Comparison of ENCODE assay signal across 8 mouse cellular contexts in genomic region chr17:71001067-71001466, GRCm38 (mm10). TPM values are rescaled to one million over a fixed set of nuclear protein-coding genes. Genes with fewer than 3 reads are reported as not detected.
A peak's percentile ranks its signal among the peaks of the same experiment; 100 is the strongest.
DNase-seq lines count a peak whose midpoint lies in the region; ATAC-seq and TF ChIP-seq lines count a peak whose summit lies in the region.

No protein-coding gene starts in this region.

- peaks cover 7% of the 10 kb centered on the region; the same call in 1 of the 2 replicates for H3K36me3 ChIP-seq in embryonic facial prominence, embryonic 12.5 days
- peaks cover 14% of the 10 kb centered on the region for H3K36me3 ChIP-seq in intestine, embryonic 14.5 days (ENCODE audit: control insufficient read depth, insufficient read depth, low read length)
- H3K36me3 ChIP-seq in neural tube, embryonic 12.5 days: peaks cover 4% of the 10 kb centered on the region; the same call in 1 of the 2 replicates

- peak overlapping the region; percentile 59 for H3K4me2 ChIP-seq in embryonic facial prominence, embryonic 12.5 days (replicated peaks)
- H3K4me2 ChIP-seq in intestine, embryonic 14.5 days (ENCODE audit: low read length): peak overlapping the region; percentile 84
- H3K4me2 ChIP-seq in neural tube, embryonic 12.5 days (replicated peaks): peak overlapping the region; percentile 68

- no peak for ATAC-seq in embryonic facial prominence, embryonic 12.5 days (ENCODE audit: insufficient number of reproducible peaks, insufficient read depth, low FRiP score, low TSS enrichment)
- no peak for ATAC-seq in intestine, embryonic 14.5 days (replicated peaks; ENCODE audit: low FRiP score, low TSS enrichment, low read depth)
- no peak for ATAC-seq in neural tube, embryonic 12.5 days (ENCODE audit: low FRiP score, low read depth)

- DNase-seq in lung, adult 2 months: no peak
- no peak for DNase-seq in lung, adult 18-20 months
- no peak for DNase-seq in intestine, embryonic 14.5 days (ENCODE audit: low spot score)
- no peak for DNase-seq in left cerebral cortex, adult 18-20 months (ENCODE audit: low spot score in 2 of 2)
- no peak for DNase-seq in urinary bladder, postnatal 10 days (ENCODE audit: low spot score)
- DNase-seq in cerebellum, postnatal 4 days (ENCODE audit: low spot score in 2 of 2): no peak

- H3K9me3 ChIP-seq in embryonic facial prominence, embryonic 12.5 days: no peaks in the 10 kb centered on the region
- H3K9me3 ChIP-seq in intestine, embryonic 14.5 days (ENCODE audit: control insufficient read depth, low read length): no peaks in the 10 kb centered on the region
- no peaks in the 10 kb centered on the region for H3K9me3 ChIP-seq in neural tube, embryonic 12.5 days

- 2% methylated on average over 6 of the region's 6 CpGs for WGBS in lung, adult 2 months
- WGBS in embryonic facial prominence, embryonic 12.5 days: 9% methylated on average over 6 of the region's 6 CpGs
- 8% methylated on average over 6 of the region's 6 CpGs for WGBS in intestine, embryonic 14.5 days
- 16% methylated on average over 6 of the region's 6 CpGs for WGBS in neural tube, embryonic 12.5 days

- H3K27me3 ChIP-seq in embryonic facial prominence, embryonic 12.5 days: no peaks in the 10 kb centered on the region
- H3K27me3 ChIP-seq in intestine, embryonic 14.5 days (replicated peaks; ENCODE audit: control insufficient read depth, insufficient read depth, low read length): no peaks in the 10 kb centered on the region
- no peaks in the 10 kb centered on the region for H3K27me3 ChIP-seq in neural tube, embryonic 12.5 days (replicated peaks)

- no peak for TF ChIP-seq CTCF in lung, adult 2 months (IDR thresholded peaks at IDR 0.05; ENCODE audit: insufficient read depth, low read length)

- no peak for TF ChIP-seq POLR2A in lung, adult 2 months (IDR thresholded peaks at IDR 0.05; ENCODE audit: borderline replicate concordance, extremely low read depth, low read depth, low read length)

- peak overlapping the region; percentile 94 for H3K9ac ChIP-seq in embryonic facial prominence, embryonic 12.5 days
- peak overlapping the region; percentile 98 for H3K9ac ChIP-seq in intestine, embryonic 14.5 days (ENCODE audit: low read length)
- 0 out of 2 replicates have a peak overlapping the region, but pooled peaks have one; percentile 84 for H3K9ac ChIP-seq in neural tube, embryonic 12.5 days

- H3K27ac ChIP-seq in embryonic facial prominence, embryonic 12.5 days: peak overlapping the region; percentile 100
- peak overlapping the region; percentile 100 for H3K27ac ChIP-seq in intestine, embryonic 14.5 days (ENCODE audit: low read depth)
- H3K27ac ChIP-seq in neural tube, embryonic 12.5 days: no peak overlapping the region

- H3K4me3 ChIP-seq in lung, adult 2 months (replicated peaks; ENCODE audit: extremely low read depth, low read depth, low read length): peak overlapping the region; percentile 98
- H3K4me3 ChIP-seq in embryonic facial prominence, embryonic 12.5 days: peak overlapping the region; percentile 85
- H3K4me3 ChIP-seq in intestine, embryonic 14.5 days (ENCODE audit: low read depth, low read length): peak overlapping the region; percentile 72
- peak overlapping the region; percentile 89 for H3K4me3 ChIP-seq in neural tube, embryonic 12.5 days

- H3K4me1 ChIP-seq in lung, adult 2 months (ENCODE audit: control insufficient read depth, insufficient read depth, low read length): peaks cover 34% of the 10 kb centered on the region
- H3K4me1 ChIP-seq in embryonic facial prominence, embryonic 12.5 days: peaks cover 32% of the 10 kb centered on the region
- H3K4me1 ChIP-seq in intestine, embryonic 14.5 days (replicated peaks; ENCODE audit: control insufficient read depth, insufficient read depth, low read length): peaks cover 39% of the 10 kb centered on the region
- peaks cover 18% of the 10 kb centered on the region; the same call in 1 of the 2 replicates for H3K4me1 ChIP-seq in neural tube, embryonic 12.5 days

RNA-seq across cellular contexts. Expression of gene Myom1, which starts 1.4 kb away (rescaled TPM):
- 6.3 and 18.6 TPM in 2 replicates for polyA plus RNA-seq in lung, adult 2 months (2012; rRNA removed)
- 7.2 and 7.5 TPM in 2 replicates for polyA plus RNA-seq in embryonic facial prominence, embryonic 12.5 days (2016; fragmentation: Nextera tagmentation; extraction: Ambion mirVana)
- 18.5 and 20.1 TPM in 2 replicates for polyA plus RNA-seq in intestine, embryonic 14.5 days (2014; fragmentation: Nextera tagmentation; extraction: Ambion mirVana)
- polyA plus RNA-seq in neural tube, embryonic 12.5 days (2016; fragmentation: Nextera tagmentation; extraction: Ambion mirVana): 2.8 and 4.7 TPM in 2 replicates
- total RNA-seq in left cerebral cortex, adult 18-20 months (2021): 1 to 10 TPM; 1.6 to 2.3 TPM

RNA-seq across cellular contexts. Expression of gene Myl12a, which starts 1.6 kb away (rescaled TPM):
- 219 and 296 TPM in 2 replicates for polyA plus RNA-seq in lung, adult 2 months (2012; rRNA removed)
- 566 and 574 TPM in 2 replicates for polyA plus RNA-seq in embryonic facial prominence, embryonic 12.5 days (2016; fragmentation: Nextera tagmentation; extraction: Ambion mirVana)
- 536 and 581 TPM in 2 replicates for polyA plus RNA-seq in intestine, embryonic 14.5 days (2014; fragmentation: Nextera tagmentation; extraction: Ambion mirVana)
- 289 and 292 TPM in 2 replicates for polyA plus RNA-seq in neural tube, embryonic 12.5 days (2016; fragmentation: Nextera tagmentation; extraction: Ambion mirVana)
- 10 to 100 TPM; 35.3 to 37.9 TPM for total RNA-seq in left cerebral cortex, adult 18-20 months (2021)
